Mouse (Mus musculus) hindbrain, embryonic 15.5 days (tissue): ENCODE data around the gene Jsrp1. TPM values are rescaled to one million over a fixed set of nuclear protein-coding genes. Genes with fewer than 3 reads are reported as not detected.

Experiments used
- ATAC-seq: fragments of 200-750 bp; cut with Nextera tagmentation; 2 replicates; pipeline ENCODE4 v1.8.0; 2017; ENCODE audit warnings: low read depth, moderate number of reproducible peaks, moderate TSS enrichment; ENCODE audit not compliant: low FRiP score
- H3K27ac ChIP-seq: fragments of 300-500 bp; sonication (generic); replicated peaks from 2 replicates; pipeline ENCODE4 v1.5.1; 2015; ENCODE audit warnings: mild to moderate bottlenecking, inconsistent platforms
- H3K27me3 ChIP-seq: fragments of 300-500 bp; sonication (generic); 2 replicates; pipeline ENCODE4 v1.6.1; 2015; ENCODE audit warnings: control low read depth, inconsistent platforms
- H3K36me3 ChIP-seq: fragments of 300-500 bp; sonication (generic); 2 replicates; pipeline ENCODE4 v1.6.1; 2015; ENCODE audit warnings: control low read depth, inconsistent platforms
- H3K4me1 ChIP-seq: fragments of 300-500 bp; sonication (generic); replicated peaks from 2 replicates; pipeline ENCODE4 v1.6.1; 2015; ENCODE audit warnings: control low read depth, inconsistent platforms
- H3K4me2 ChIP-seq: fragments of 300-500 bp; sonication (generic); 2 replicates; pipeline ENCODE4 v1.6.1; 2015; ENCODE audit warnings: moderate library complexity, mild to moderate bottlenecking, inconsistent platforms
- H3K4me3 ChIP-seq: fragments of 300-500 bp; sonication (generic); 2 replicates; pipeline ENCODE4 v1.5.1; 2015; ENCODE audit warnings: mild to moderate bottlenecking, inconsistent platforms
- H3K9ac ChIP-seq: fragments of 300-500 bp; sonication (generic); 2 replicates; pipeline ENCODE4 v1.6.1; 2015; ENCODE audit warnings: inconsistent platforms
- H3K9me3 ChIP-seq: fragments of 300-500 bp; sonication (generic); 2 replicates; pipeline ENCODE4 v1.6.1; 2016; ENCODE audit warnings: control low read depth, inconsistent platforms
- WGBS: fragments of 180-500 bp; shearing (Covaris S2); methylation state at CpG from one replicate; pipeline ENCODE4 v1.1.7; 2015; 5-methylcytosine and 5-hydroxymethylcytosine counted together
- polyA plus RNA-seq: library from polyadenylated mRNA; unstranded; fragments of >200 nt; fragmentation: Nextera tagmentation; extraction: Ambion mirVana; gene quantifications from 2 replicates; pipeline ENCODE4 v1.2.1, GENCODE M21; 2015

The Jsrp1 gene
- polyA plus RNA-seq, 1 experiment from 2014 or later = 0.95 TPM

GRCm38 (mm10) chr10:80807057-80807627 is 6.2 kb downstream of the Jsrp1 start:
- H3K27me3 ChIP-seq = peaks cover 28% of the 10 kb centered on the region
- peak; percentile 85 for ATAC-seq
- peaks cover 42% of the 10 kb centered on the region for H3K4me1 ChIP-seq
- H3K4me2 ChIP-seq = peak overlapping the region; percentile 92
- peak overlapping the region; percentile 59 for H3K9ac ChIP-seq
- peaks cover 26% of the 10 kb centered on the region for H3K36me3 ChIP-seq
- no peaks in the 10 kb centered on the region for H3K9me3 ChIP-seq
- peak overlapping the region; percentile 46 for H3K4me3 ChIP-seq
- peak overlapping the region; percentile 87 for H3K27ac ChIP-seq
- 1% methylated on average over 58 of the region's 58 CpGs for WGBS

DNA sequence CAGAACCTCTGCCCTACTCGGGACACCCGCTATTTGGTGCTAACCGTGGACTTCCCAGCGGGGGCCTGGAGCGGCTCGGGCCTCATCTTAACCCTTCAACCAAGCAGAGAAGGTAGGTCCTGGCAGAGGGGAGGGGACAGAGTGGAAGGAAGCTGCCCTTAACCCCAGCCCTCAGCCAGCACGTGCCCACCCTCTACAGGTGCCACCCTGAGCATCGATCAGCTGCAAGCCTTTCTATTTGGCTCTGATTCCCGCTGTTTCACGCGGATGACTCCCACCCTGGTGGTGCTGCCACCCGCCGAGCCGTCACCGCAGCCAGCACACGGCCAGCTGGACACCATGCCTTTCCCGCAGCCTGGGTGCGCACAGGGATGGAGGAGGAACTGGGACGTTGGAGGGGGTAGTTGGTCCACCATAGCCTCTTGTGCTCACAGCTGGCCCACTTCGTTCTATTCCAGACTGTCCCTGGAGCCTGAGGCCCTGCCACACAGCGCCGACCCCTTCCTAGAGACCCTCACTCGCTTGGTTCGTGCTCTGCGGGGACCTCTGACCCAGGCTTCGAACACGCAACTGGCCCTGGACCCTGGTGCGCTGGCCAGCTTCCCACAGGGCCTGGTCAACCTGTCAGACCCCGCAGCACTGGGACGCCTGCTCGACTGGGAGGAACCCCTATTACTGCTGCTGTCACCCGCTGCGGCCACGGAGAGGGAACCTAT is 6.8 kb downstream of the Jsrp1 start:
- peak overlapping the region; percentile 46 for H3K4me3 ChIP-seq
- WGBS = 37% methylated on average over 34 of the region's 34 CpGs
- H3K36me3 ChIP-seq = peaks cover 33% of the 10 kb centered on the region
- ATAC-seq = peak; percentile 6; the same call in 1 of the 2 replicates
- H3K9ac ChIP-seq = peak overlapping the region; percentile 59
- H3K4me1 ChIP-seq = peaks cover 42% of the 10 kb centered on the region
- peaks cover 28% of the 10 kb centered on the region for H3K27me3 ChIP-seq
- H3K27ac ChIP-seq = peak overlapping the region; percentile 87
- no peaks in the 10 kb centered on the region for H3K9me3 ChIP-seq
- H3K4me2 ChIP-seq = peak overlapping the region; percentile 92

- Histone ChIP-seq H3K27ac (no peak overlapping the region), H3K27me3 (peaks cover 26% of the 10 kb centered on the region), H3K9ac (0 out of 2 replicates have a peak overlapping the region, but pooled peaks have one; percentile 59), H3K36me3 (peaks cover 37% of the 10 kb centered on the region), H3K4me1 (peaks cover 42% of the 10 kb centered on the region), H3K9me3 (no peaks in the 10 kb centered on the region), H3K4me3 (no peak overlapping the region), H3K4me2 (no peak overlapping the region)
- ATAC-seq = peak; percentile 7; the same call in 1 of the 2 replicates
- WGBS = 15% methylated on average over 3 of the region's 3 CpGs
Observed at GRCm38 (mm10) chr10:80805925-80806324, 7.4 kb downstream of the Jsrp1 start.

- Histone ChIP-seq H3K9ac (no peak overlapping the region), H3K4me3 (no peak overlapping the region), H3K27me3 (peaks cover 20% of the 10 kb centered on the region), H3K4me2 (no peak overlapping the region), H3K36me3 (peaks cover 37% of the 10 kb centered on the region), H3K27ac (no peak overlapping the region), H3K9me3 (no peaks in the 10 kb centered on the region), H3K4me1 (peaks cover 44% of the 10 kb centered on the region)
- 82% methylated on average over 5 of the region's 5 CpGs for WGBS
- ATAC-seq = no peak
Observed at GRCm38 (mm10) chr10:80805322-80805721, 8.0 kb downstream of the Jsrp1 start.

- Histone ChIP-seq H3K4me2 (no peak within 1 kb of the TSS), H3K36me3 (peaks cover 37% of the 10 kb centered on the region), H3K9me3 (no peaks in the 10 kb centered on the region), H3K4me3 (no peak within 1 kb of the TSS), H3K4me1 (peaks cover 44% of the 10 kb centered on the region), H3K27ac (no peak within 1 kb of the TSS), H3K9ac (no peak within 1 kb of the TSS), H3K27me3 (peaks cover 16% of the 10 kb centered on the region)
- WGBS = 79% methylated on average over 6 of the region's 6 CpGs
- no peak for ATAC-seq
Observed at GRCm38 (mm10) chr10:80804916-80805315, 8.4 kb downstream of the Jsrp1 start, which contains the start of gene Amh. Gene Amh, plus strand, starts transcription at chr10:80805243.

- peaks cover 37% of the 10 kb centered on the region for H3K36me3 ChIP-seq
- H3K4me2 ChIP-seq = no peak overlapping the region
- H3K27ac ChIP-seq = no peak overlapping the region
- H3K9ac ChIP-seq = no peak overlapping the region
- H3K4me1 ChIP-seq = peaks cover 49% of the 10 kb centered on the region
- no peak overlapping the region for H3K4me3 ChIP-seq
- no peak for ATAC-seq
- H3K9me3 ChIP-seq = no peaks in the 10 kb centered on the region
- 100% methylated on average over 2 of the region's 2 CpGs for WGBS
- H3K27me3 ChIP-seq = peaks cover 12% of the 10 kb centered on the region
Observed at GRCm38 (mm10) chr10:80804340-80804739, 9.0 kb downstream of the Jsrp1 start.

GRCm38 (mm10) chr10:80802996-80803395 is 10.3 kb downstream of the Jsrp1 start:
- Histone ChIP-seq H3K4me1 (peaks cover 40% of the 10 kb centered on the region), H3K27ac (no peak overlapping the region), H3K9ac (no peak overlapping the region), H3K27me3 (no peaks in the 10 kb centered on the region; the same call in 1 of the 2 replicates), H3K9me3 (no peaks in the 10 kb centered on the region), H3K36me3 (peaks cover 37% of the 10 kb centered on the region), H3K4me2 (no peak overlapping the region), H3K4me3 (no peak overlapping the region)
- 90% methylated on average over 3 of the region's 3 CpGs for WGBS
- no peak for ATAC-seq

- ATAC-seq = no peak
- Histone ChIP-seq H3K9ac (no peak overlapping the region), H3K4me2 (no peak overlapping the region), H3K4me3 (no peak overlapping the region), H3K27ac (no peak overlapping the region), H3K36me3 (peaks cover 37% of the 10 kb centered on the region), H3K27me3 (no peaks in the 10 kb centered on the region; the same call in 1 of the 2 replicates), H3K4me1 (peaks cover 34% of the 10 kb centered on the region), H3K9me3 (no peaks in the 10 kb centered on the region)
- 88% methylated on average over 10 of the region's 10 CpGs for whole genome bisulfite sequencing
Observed at GRCm38 (mm10) chr10:80802204-80802912, 10.9 kb downstream of the Jsrp1 start.

DNA sequence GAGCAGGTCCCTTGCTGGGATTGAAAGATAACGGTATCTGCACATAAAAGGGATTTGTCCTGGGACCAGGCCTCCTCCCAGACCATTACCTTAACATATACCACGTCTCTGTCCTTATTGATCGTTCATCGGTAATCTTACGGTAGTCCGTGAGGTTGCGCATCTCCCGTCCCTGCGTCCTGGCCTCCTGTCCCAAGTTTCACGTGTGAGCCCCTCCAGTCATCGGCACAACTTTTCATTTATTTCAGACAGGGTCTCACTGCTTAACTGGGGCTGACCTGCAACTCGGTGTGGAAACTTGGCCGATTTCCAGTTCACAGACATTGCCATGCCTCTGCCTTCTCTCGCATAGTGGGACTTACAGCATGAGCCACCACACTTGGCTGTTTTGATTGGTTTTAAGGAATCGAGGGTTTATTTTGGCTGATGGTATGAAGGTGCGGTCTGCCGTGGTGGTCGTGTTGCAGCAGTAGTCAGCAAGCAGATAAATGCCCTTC is 14.2 kb downstream of the Jsrp1 start:
- peak overlapping the region; percentile 96 for H3K4me3 ChIP-seq
- peak overlapping the region; percentile 99 for H3K27ac ChIP-seq
- peak overlapping the region; percentile 82 for H3K4me2 ChIP-seq
- peaks cover 44% of the 10 kb centered on the region for H3K36me3 ChIP-seq
- peaks cover 35% of the 10 kb centered on the region for H3K4me1 ChIP-seq
- no peaks in the 10 kb centered on the region for H3K9me3 ChIP-seq
- peak overlapping the region; percentile 99 for H3K9ac ChIP-seq
- ATAC-seq = no peak
- 3% methylated on average over 18 of the region's 18 CpGs for WGBS
- H3K27me3 ChIP-seq = no peaks in the 10 kb centered on the region

DNA sequence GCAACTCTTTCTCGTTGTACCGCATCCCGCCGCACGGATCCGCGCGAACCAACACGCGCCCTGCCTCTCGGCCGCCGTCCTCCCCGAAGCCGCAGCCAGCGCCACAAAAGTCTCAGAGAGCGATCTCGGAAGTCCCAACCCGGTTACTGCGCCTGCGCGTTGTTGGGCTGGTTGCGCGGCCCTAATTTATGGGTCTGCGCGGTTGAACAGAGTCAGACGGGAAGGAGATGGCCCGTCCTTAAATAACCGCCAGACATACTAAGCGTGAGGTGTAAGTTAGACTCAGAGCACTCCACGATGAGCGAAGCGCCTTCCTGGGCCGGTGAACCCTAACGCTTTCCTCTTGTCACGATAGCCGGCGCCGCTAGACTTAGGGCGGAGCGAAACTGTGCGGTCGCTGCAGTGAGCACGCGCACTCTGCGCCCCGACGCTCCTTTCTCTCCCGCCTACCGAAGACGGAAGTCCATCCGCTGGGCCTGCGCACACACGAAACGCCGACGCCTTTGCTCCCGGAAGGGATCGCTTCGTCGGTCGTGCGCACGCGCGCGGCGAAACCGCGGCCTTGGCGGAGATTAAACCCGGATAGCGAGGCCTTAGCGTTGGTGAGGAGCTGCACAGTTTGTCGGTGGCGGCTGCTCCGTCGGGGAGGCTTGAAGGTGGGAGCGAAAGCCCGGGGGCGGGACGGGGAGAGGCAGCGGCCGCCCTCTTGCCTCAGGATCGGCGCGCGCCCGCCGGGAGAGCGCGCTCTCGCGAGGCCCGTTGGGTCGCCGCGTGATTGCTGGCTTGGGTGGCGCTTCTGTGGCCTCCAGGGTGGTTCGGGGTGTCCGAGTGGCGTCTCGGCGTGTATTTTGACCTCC is 14.9 kb downstream of the Jsrp1 start, which contains the start of the genes Sf3a2 and Plekhj1:
TSS of gene Sf3a2 (plus strand) at position 49 of the 857 bp plus-strand sequence.
TSS of gene Plekhj1 (minus strand) at position 477 of the 857 bp plus-strand sequence.
- peaks cover 35% of the 10 kb centered on the region for H3K4me1 ChIP-seq
- WGBS = under 1% methylated on average over 104 of the region's 104 CpGs
- H3K27me3 ChIP-seq = no peaks in the 10 kb centered on the region
- H3K27ac ChIP-seq = peak within 1 kb of the TSS; percentile 99
- peak; percentile 92 for ATAC-seq
- no peaks in the 10 kb centered on the region for H3K9me3 ChIP-seq
- peak within 1 kb of the TSS; percentile 99 for H3K9ac ChIP-seq
- peaks cover 45% of the 10 kb centered on the region for H3K36me3 ChIP-seq
- H3K4me2 ChIP-seq = peak within 1 kb of the TSS; percentile 82
- H3K4me3 ChIP-seq = peak within 1 kb of the TSS; percentile 96
